Comparison of ENCODE assay signal across 15 mouse cellular contexts in the genomic region with DNA sequence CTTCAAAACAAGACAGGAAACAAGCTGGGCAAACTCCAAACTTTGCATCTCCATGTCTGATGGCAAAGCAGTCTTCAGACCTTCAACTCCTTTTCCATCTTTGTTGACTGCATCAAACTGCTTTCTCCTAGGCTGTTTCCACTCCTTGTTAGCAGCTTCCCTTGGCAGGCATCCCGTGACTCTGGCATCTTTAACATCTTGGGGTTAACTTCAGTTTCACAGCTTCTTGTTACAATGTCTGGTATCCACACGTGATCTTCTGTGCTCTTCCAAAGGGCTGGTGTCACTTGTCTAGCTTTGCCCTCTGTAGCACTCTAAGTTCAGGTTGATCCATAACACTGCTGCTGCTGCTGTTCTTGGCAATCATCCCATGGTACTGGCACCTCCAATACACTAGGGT.
"Had no signal": no experiment of that assay in that cellular context is flagged by ENCODE, and none has a peak within 500 bp of the region (broad histone marks: within the 10 kb centered on the region; RNA-seq: fewer than 3 reads in every experiment).

No protein-coding gene starts in this region.

- H3K4me3 ChIP-seq: layer of hippocampus, adult 2 months; left cerebral cortex, adult 2 months; limb, embryonic 15.5 days; liver, embryonic 12.5 days; midbrain, embryonic 12.5 days; neural tube, embryonic 13.5 days had no signal

- H3K4me2 ChIP-seq: limb, embryonic 15.5 days; liver, embryonic 12.5 days; lung, embryonic 14.5 days; midbrain, embryonic 12.5 days; neural tube, embryonic 13.5 days had no signal

- DNase-seq: lung, embryonic 14.5 days; retina, postnatal 1 day; right cerebral cortex, postnatal 4 days; spleen, adult 18-20 months; thymus, postnatal 36 days had no signal

- H3K27me3 ChIP-seq: limb, embryonic 15.5 days; liver, embryonic 12.5 days; midbrain, embryonic 12.5 days; neural tube, embryonic 13.5 days had no signal

- ATAC-seq: hindbrain, embryonic 16.5 days; inflammation-experienced regulatory T-cells, adult 6 months; liver, embryonic 12.5 days; midbrain, embryonic 16.5 days had no signal

- H3K27ac ChIP-seq: kidney, postnatal 0 days; layer of hippocampus, adult 2 months; left cerebral cortex, adult 2 months; limb, embryonic 15.5 days; liver, embryonic 12.5 days; midbrain, embryonic 12.5 days; neural tube, embryonic 13.5 days had no signal

- H3K9me3 ChIP-seq: limb, embryonic 15.5 days; liver, embryonic 12.5 days; neural tube, embryonic 13.5 days had no signal

- H3K4me1 ChIP-seq: liver, embryonic 12.5 days; midbrain, embryonic 12.5 days; neural tube, embryonic 13.5 days had no signal

- H3K36me3 ChIP-seq: limb, embryonic 15.5 days; liver, embryonic 12.5 days; midbrain, embryonic 12.5 days; neural tube, embryonic 13.5 days had no signal

- H3K9ac ChIP-seq: limb, embryonic 15.5 days; liver, embryonic 12.5 days; lung, embryonic 14.5 days; midbrain, embryonic 12.5 days; neural tube, embryonic 13.5 days had no signal
